Mouse (Mus musculus): ENCODE measurements around the gene Sec24b. TPM values are rescaled to one million over a fixed set of nuclear protein-coding genes. Genes with fewer than 3 reads are reported as not detected.

Sec24b gene
- total and polyA plus RNA-seq, 2 experiments from 2014 or later: 12.9 to 22.7 TPM

DNA sequence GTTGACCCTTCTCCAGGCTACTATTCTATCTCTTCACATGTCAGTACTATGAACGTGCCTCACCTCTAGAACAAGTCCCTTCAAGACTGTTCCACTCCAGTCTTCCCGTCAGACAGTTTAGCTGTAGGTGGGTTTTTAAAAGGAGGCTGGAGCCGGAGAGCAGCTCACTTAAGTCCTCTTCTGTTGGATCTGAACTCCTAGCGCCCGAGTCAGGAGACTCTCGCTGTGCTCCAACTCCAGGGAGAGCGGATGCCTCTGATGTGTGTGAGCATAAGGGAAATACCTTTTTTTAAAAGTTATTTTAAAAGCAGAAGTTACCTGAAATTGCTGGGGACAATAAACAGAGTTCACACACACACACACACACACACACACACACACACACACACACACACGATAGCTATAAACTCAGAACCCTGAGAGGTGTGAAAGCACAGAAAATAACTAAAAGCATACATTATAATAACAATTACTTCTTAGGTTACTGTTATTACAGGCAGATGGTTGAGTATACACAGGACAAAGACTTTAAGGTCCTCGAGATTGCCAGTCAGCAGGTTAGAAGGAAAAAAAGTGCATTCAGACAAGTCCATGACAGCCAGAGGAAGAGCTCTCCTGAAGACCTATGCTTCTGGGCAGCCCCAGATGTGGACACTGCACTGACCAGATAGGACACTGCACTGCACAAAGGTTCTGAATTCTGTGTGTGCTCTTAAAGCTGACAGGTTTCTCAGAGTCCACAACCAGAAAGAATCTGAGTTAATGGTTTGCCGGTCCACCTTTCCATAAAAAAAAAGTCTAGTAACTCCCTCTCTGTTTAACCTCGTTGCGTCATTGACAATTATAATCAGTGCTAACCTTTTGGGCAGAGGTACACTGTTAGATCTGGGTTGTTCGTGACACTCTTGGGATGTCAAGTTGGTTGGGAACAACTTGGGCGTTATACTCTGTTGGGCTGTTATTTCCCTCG is 5.7 kb downstream of the Sec24b start:
- H3K4me2 ChIP-seq (ENCODE audit: low read depth, low read length): no peak overlapping the region
- TF ChIP-seq EP300 (IDR thresholded peaks at IDR 0.05; ENCODE audit: low read depth) (no peak), CTCF (IDR thresholded peaks at IDR 0.05; ENCODE audit: low read depth) (no peak)
- no peaks in the 10 kb centered on the region for H3K9me3 ChIP-seq (replicated peaks; ENCODE audit: control insufficient read depth, low read length)
- no peak for ATAC-seq (ENCODE audit: insufficient read depth, low read depth)
- 76% methylated on average over 15 of the region's 15 CpGs for WGBS
- peaks cover 60% of the 10 kb centered on the region for H3K4me1 ChIP-seq (ENCODE audit: control insufficient read depth, insufficient read depth)
- H3K27ac ChIP-seq (ENCODE audit: low read depth): no peak overlapping the region
- H3K4me3 ChIP-seq (ENCODE audit: low read depth, low read length): no peak overlapping the region
- no peaks in the 10 kb centered on the region for H3K27me3 ChIP-seq (ENCODE audit: control insufficient read depth, insufficient read depth, low read length)
- no peak for DNase-seq (ENCODE audit: low spot score)
- no peaks in the 10 kb centered on the region for H3K36me3 ChIP-seq (replicated peaks; ENCODE audit: control insufficient read depth, insufficient read depth, low read length)
- H3K9ac ChIP-seq (replicated peaks; ENCODE audit: low read depth, low read length): no peak overlapping the region

DNA sequence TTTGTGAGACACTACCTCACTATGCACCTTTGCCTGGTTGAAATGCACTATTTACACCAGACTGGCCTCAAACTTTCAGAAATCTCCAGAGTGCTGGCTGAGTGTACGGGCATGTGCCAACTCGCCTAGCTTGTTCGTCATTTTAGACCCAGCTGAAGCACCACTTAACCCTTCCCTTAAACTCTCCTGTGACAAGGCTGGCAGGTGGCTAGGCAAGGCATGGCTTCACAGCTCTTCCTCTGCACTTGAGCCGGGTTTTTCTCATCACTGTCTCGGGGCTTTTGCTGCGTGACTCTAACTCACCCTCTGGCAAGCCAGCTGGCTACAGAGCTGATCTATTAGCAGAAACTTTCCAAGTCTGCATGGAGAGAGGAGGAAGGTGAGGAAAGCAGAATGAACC is 6.8 kb downstream of the Sec24b start:
- DNase-seq (ENCODE audit: low spot score) (no peak), ATAC-seq (ENCODE audit: insufficient read depth, low read depth) (no peak)
- Histone ChIP-seq H3K9ac (replicated peaks; ENCODE audit: low read depth, low read length) (no peak overlapping the region), H3K27ac (ENCODE audit: low read depth) (no peak overlapping the region), H3K4me2 (ENCODE audit: low read depth, low read length) (no peak overlapping the region), H3K4me1 (ENCODE audit: control insufficient read depth, insufficient read depth) (peaks cover 57% of the 10 kb centered on the region), H3K36me3 (replicated peaks; ENCODE audit: control insufficient read depth, insufficient read depth, low read length) (no peaks in the 10 kb centered on the region), H3K4me3 (ENCODE audit: low read depth, low read length) (no peak overlapping the region), H3K9me3 (replicated peaks; ENCODE audit: control insufficient read depth, low read length) (no peaks in the 10 kb centered on the region), H3K27me3 (ENCODE audit: control insufficient read depth, insufficient read depth, low read length) (no peaks in the 10 kb centered on the region)
- no peak for TF ChIP-seq EP300 (IDR thresholded peaks at IDR 0.05; ENCODE audit: low read depth)
- no peak for TF ChIP-seq CTCF (IDR thresholded peaks at IDR 0.05; ENCODE audit: low read depth)
- 50% methylated on average over 6 of the region's 6 CpGs for WGBS

DNA sequence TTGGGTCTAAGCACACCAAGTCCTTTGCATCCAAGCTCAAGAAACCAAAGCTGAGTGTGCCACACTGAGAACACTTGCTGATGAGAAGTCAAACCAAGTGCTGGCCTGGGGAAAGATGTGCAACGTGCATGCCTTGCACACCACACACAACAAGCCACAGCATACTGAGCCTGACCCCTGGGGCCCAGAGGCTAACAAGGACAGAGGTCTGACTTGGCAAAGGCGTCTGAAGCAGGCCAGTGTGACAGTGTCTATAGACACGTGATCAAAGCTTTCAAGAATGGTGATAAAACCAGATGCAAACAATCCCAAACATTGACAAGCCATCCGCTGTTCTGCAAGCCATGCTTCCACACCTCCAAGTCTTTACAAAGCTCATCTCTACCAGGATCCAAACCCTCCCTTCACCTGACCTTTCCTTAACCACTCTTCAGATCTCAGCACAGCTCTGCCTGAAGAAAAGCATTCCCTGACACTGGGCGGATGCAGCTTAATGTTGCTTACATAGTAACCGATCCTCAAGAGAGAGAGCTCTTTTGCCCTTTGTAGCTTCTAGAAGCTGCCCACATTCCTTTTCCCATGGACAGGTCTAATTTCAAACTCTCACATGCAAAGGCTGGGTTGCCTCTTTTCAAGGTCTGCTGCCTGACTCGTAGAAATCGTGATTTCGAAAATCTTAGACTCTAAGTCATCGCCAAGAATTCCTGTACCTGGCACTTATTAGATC is 7.8 kb downstream of the Sec24b start:
- Histone ChIP-seq H3K4me1 (ENCODE audit: control insufficient read depth, insufficient read depth) (peaks cover 46% of the 10 kb centered on the region), H3K9ac (replicated peaks; ENCODE audit: low read depth, low read length) (no peak overlapping the region), H3K4me3 (ENCODE audit: low read depth, low read length) (no peak overlapping the region), H3K27me3 (ENCODE audit: control insufficient read depth, insufficient read depth, low read length) (no peaks in the 10 kb centered on the region), H3K9me3 (replicated peaks; ENCODE audit: control insufficient read depth, low read length) (no peaks in the 10 kb centered on the region), H3K36me3 (replicated peaks; ENCODE audit: control insufficient read depth, insufficient read depth, low read length) (no peaks in the 10 kb centered on the region), H3K4me2 (ENCODE audit: low read depth, low read length) (no peak overlapping the region), H3K27ac (ENCODE audit: low read depth) (peak overlapping the region; percentile 63)
- 34% methylated on average over 10 of the region's 10 CpGs for WGBS
- TF ChIP-seq EP300 (IDR thresholded peaks at IDR 0.05; ENCODE audit: low read depth) (no peak), CTCF (IDR thresholded peaks at IDR 0.05; ENCODE audit: low read depth) (no peak)
- ATAC-seq (ENCODE audit: insufficient read depth, low read depth) (0 out of 2 replicates have a peak, but pooled peaks have one; percentile 39), DNase-seq (ENCODE audit: low spot score) (no peak)

DNA sequence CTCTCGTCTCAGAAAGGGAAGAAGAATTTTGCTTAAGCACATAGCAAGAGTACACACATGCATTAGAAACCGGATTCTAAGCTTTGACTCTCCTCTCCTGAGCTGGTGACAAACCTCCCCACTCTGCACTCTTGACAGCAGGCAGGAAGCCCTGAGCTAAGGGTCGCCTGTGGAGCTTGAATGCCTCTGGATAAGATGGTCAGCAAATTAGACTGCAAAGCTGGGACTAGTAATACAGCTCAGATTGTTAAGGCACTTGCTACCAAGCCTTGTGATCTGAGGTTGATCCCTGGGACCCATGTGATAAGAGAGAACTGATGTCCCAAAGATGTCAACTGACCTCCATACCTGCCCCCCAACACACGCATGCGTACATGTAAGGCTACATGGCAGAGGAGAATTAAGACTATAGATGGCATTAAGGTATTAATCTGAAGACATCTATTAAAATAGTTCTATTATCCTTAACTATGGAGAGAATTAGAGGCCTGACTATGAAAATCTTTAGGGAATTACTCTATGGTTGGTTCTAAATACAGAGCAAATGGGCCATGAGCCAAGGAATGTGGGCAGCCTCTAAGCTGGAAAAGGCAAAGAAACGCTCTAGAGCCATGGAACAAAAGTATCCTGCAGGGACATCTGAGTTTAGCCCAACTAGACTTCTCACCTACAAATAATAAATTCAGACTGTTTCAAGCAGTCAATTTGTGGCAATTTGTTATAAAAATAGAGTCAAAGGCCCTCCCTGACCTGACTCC is 8.6 kb downstream of the Sec24b start:
- no peak overlapping the region for H3K9ac ChIP-seq (replicated peaks; ENCODE audit: low read depth, low read length)

DNA sequence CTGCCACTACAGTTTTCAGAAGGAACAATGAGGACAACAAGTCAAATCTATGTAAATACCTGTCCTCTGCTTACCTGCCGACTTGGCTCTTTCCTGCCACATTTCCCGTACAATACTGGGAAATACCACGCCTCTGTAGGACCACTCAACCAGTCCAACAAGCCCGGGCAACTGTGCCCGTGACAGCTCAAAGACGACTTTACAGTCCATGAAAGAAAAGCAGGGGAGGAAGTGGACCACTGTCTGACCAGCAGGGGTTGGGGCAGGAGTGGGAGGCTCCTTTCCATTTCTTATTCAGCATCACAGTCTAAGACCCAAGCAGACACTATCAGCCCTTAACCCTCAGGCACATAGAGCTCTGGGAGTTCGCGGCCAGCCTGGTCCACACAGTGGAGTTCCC is 9.2 kb downstream of the Sec24b start:
- Histone ChIP-seq H3K4me1 (ENCODE audit: control insufficient read depth, insufficient read depth) (peaks cover 35% of the 10 kb centered on the region), H3K9ac (replicated peaks; ENCODE audit: low read depth, low read length) (no peak overlapping the region), H3K9me3 (replicated peaks; ENCODE audit: control insufficient read depth, low read length) (no peaks in the 10 kb centered on the region), H3K4me3 (ENCODE audit: low read depth, low read length) (no peak overlapping the region), H3K36me3 (replicated peaks; ENCODE audit: control insufficient read depth, insufficient read depth, low read length) (no peaks in the 10 kb centered on the region), H3K27ac (ENCODE audit: low read depth) (peak overlapping the region; percentile 61), H3K27me3 (ENCODE audit: control insufficient read depth, insufficient read depth, low read length) (no peaks in the 10 kb centered on the region), H3K4me2 (ENCODE audit: low read depth, low read length) (no peak overlapping the region)
- no peak for ATAC-seq (ENCODE audit: insufficient read depth, low read depth)
- TF ChIP-seq CTCF (IDR thresholded peaks at IDR 0.05; ENCODE audit: low read depth): no peak
- no peak for TF ChIP-seq EP300 (IDR thresholded peaks at IDR 0.05; ENCODE audit: low read depth)
- no peak for DNase-seq (ENCODE audit: low spot score)
- WGBS: 78% methylated on average over 8 of the region's 8 CpGs

More for the DNA sequence above, 8.6 kb downstream of the Sec24b start:
- Histone ChIP-seq H3K27ac (ENCODE audit: low read depth) (peak overlapping the region; percentile 63), H3K4me2 (ENCODE audit: low read depth, low read length) (no peak overlapping the region), H3K36me3 (replicated peaks; ENCODE audit: control insufficient read depth, insufficient read depth, low read length) (no peaks in the 10 kb centered on the region), H3K4me3 (ENCODE audit: low read depth, low read length) (no peak overlapping the region), H3K27me3 (ENCODE audit: control insufficient read depth, insufficient read depth, low read length) (no peaks in the 10 kb centered on the region), H3K9me3 (replicated peaks; ENCODE audit: control insufficient read depth, low read length) (no peaks in the 10 kb centered on the region), H3K4me1 (ENCODE audit: control insufficient read depth, insufficient read depth) (peaks cover 41% of the 10 kb centered on the region)
- ATAC-seq (ENCODE audit: insufficient read depth, low read depth): peak; percentile 70
- no peak for TF ChIP-seq CTCF (IDR thresholded peaks at IDR 0.05; ENCODE audit: low read depth)
- no peak for TF ChIP-seq EP300 (IDR thresholded peaks at IDR 0.05; ENCODE audit: low read depth)
- peak; percentile 50 for DNase-seq (ENCODE audit: low spot score)
- 40% methylated on average over 6 of the region's 6 CpGs for WGBS
